Mouse (Mus musculus): ENCODE data around the gene Gpr171. TPM values are rescaled to one million over a fixed set of nuclear protein-coding genes. Genes with fewer than 3 reads are reported as not detected.

Gene Gpr171
- polyA plus RNA-seq, 1 experiment from 2014 or later: 1.4 TPM

- Histone ChIP-seq H3K27me3 (ENCODE audit: control insufficient read depth, insufficient read depth, low read length) (no peaks in the 10 kb centered on the region), H3K9ac (ENCODE audit: low read depth, low read length) (no peak overlapping the region), H3K27ac (ENCODE audit: low read depth, low read length) (no peak overlapping the region), H3K36me3 (ENCODE audit: control insufficient read depth, insufficient read depth, low read length) (no peaks in the 10 kb centered on the region), H3K4me3 (ENCODE audit: low read depth, low read length) (no peak overlapping the region), H3K4me1 (replicated peaks; ENCODE audit: control insufficient read depth, insufficient read depth, low read length) (no peaks in the 10 kb centered on the region), H3K9me3 (ENCODE audit: control insufficient read depth, low read length) (no peaks in the 10 kb centered on the region), H3K4me2 (replicated peaks; ENCODE audit: low read depth, low read length) (no peak overlapping the region)
- no peak for ATAC-seq (ENCODE audit: low FRiP score)
- DNase-seq (ENCODE audit: low spot score): no peak
- 75% methylated on average over 12 of the region's 12 CpGs for WGBS
Observed at GRCm38 (mm10) chr3:59138946-59139468, 37.4 kb upstream of the Gpr171 start.

GRCm38 (mm10) chr3:59135911-59136653 lies 34.5 kb upstream of the Gpr171 start:
- no peak overlapping the region for H3K4me3 ChIP-seq (ENCODE audit: low read depth, low read length)
- H3K9ac ChIP-seq (ENCODE audit: low read depth, low read length): no peak overlapping the region
- no peaks in the 10 kb centered on the region for H3K9me3 ChIP-seq (ENCODE audit: control insufficient read depth, low read length)
- H3K4me1 ChIP-seq (replicated peaks; ENCODE audit: control insufficient read depth, insufficient read depth, low read length): no peaks in the 10 kb centered on the region
- no peak for ATAC-seq (ENCODE audit: low FRiP score)
- H3K36me3 ChIP-seq (ENCODE audit: control insufficient read depth, insufficient read depth, low read length): no peaks in the 10 kb centered on the region
- no peak overlapping the region for H3K27ac ChIP-seq (ENCODE audit: low read depth, low read length)
- H3K4me2 ChIP-seq (replicated peaks; ENCODE audit: low read depth, low read length): no peak overlapping the region
- H3K27me3 ChIP-seq (ENCODE audit: control insufficient read depth, insufficient read depth, low read length): no peaks in the 10 kb centered on the region
- WGBS: 85% methylated on average over 5 of the region's 5 CpGs
- no peak for DNase-seq (ENCODE audit: low spot score)

- Histone ChIP-seq H3K36me3 (ENCODE audit: control insufficient read depth, insufficient read depth, low read length) (no peaks in the 10 kb centered on the region), H3K4me1 (replicated peaks; ENCODE audit: control insufficient read depth, insufficient read depth, low read length) (no peaks in the 10 kb centered on the region), H3K9ac (ENCODE audit: low read depth, low read length) (no peak overlapping the region), H3K27ac (ENCODE audit: low read depth, low read length) (no peak overlapping the region), H3K9me3 (ENCODE audit: control insufficient read depth, low read length) (no peaks in the 10 kb centered on the region), H3K4me3 (ENCODE audit: low read depth, low read length) (no peak overlapping the region), H3K4me2 (replicated peaks; ENCODE audit: low read depth, low read length) (no peak overlapping the region), H3K27me3 (ENCODE audit: control insufficient read depth, insufficient read depth, low read length) (no peaks in the 10 kb centered on the region)
- ATAC-seq (ENCODE audit: low FRiP score) (no peak), DNase-seq (ENCODE audit: low spot score) (no peak)
- WGBS: 90% methylated on average over 5 of the region's 5 CpGs
Observed at GRCm38 (mm10) chr3:59133189-59133588, 31.6 kb upstream of the Gpr171 start.

GRCm38 (mm10) chr3:59131966-59132365 lies 30.3 kb upstream of the Gpr171 start:
- Histone ChIP-seq H3K27me3 (ENCODE audit: control insufficient read depth, insufficient read depth, low read length) (no peaks in the 10 kb centered on the region), H3K9ac (ENCODE audit: low read depth, low read length) (no peak overlapping the region), H3K4me3 (ENCODE audit: low read depth, low read length) (no peak overlapping the region), H3K9me3 (ENCODE audit: control insufficient read depth, low read length) (no peaks in the 10 kb centered on the region), H3K27ac (ENCODE audit: low read depth, low read length) (no peak overlapping the region), H3K36me3 (ENCODE audit: control insufficient read depth, insufficient read depth, low read length) (no peaks in the 10 kb centered on the region), H3K4me2 (replicated peaks; ENCODE audit: low read depth, low read length) (no peak overlapping the region), H3K4me1 (replicated peaks; ENCODE audit: control insufficient read depth, insufficient read depth, low read length) (no peaks in the 10 kb centered on the region)
- WGBS: 86% methylated on average over 4 of the region's 4 CpGs
- DNase-seq (ENCODE audit: low spot score): no peak
- no peak for ATAC-seq (ENCODE audit: low FRiP score)

GRCm38 (mm10) chr3:59131081-59131480 lies 29.5 kb upstream of the Gpr171 start:
- no peak overlapping the region for H3K4me3 ChIP-seq (ENCODE audit: low read depth, low read length)
- no peak overlapping the region for H3K4me2 ChIP-seq (replicated peaks; ENCODE audit: low read depth, low read length)
- H3K27ac ChIP-seq (ENCODE audit: low read depth, low read length): no peak overlapping the region
- H3K36me3 ChIP-seq (ENCODE audit: control insufficient read depth, insufficient read depth, low read length): no peaks in the 10 kb centered on the region
- no peaks in the 10 kb centered on the region for H3K27me3 ChIP-seq (ENCODE audit: control insufficient read depth, insufficient read depth, low read length)
- no peak for DNase-seq (ENCODE audit: low spot score)
- ATAC-seq (ENCODE audit: low FRiP score): no peak
- WGBS: 81% methylated on average over 4 of the region's 4 CpGs
- H3K9ac ChIP-seq (ENCODE audit: low read depth, low read length): no peak overlapping the region
- no peaks in the 10 kb centered on the region for H3K9me3 ChIP-seq (ENCODE audit: control insufficient read depth, low read length)
- H3K4me1 ChIP-seq (replicated peaks; ENCODE audit: control insufficient read depth, insufficient read depth, low read length): no peaks in the 10 kb centered on the region

- Histone ChIP-seq H3K27ac (ENCODE audit: low read depth, low read length) (no peak overlapping the region), H3K27me3 (ENCODE audit: control insufficient read depth, insufficient read depth, low read length) (no peaks in the 10 kb centered on the region), H3K36me3 (ENCODE audit: control insufficient read depth, insufficient read depth, low read length) (no peaks in the 10 kb centered on the region), H3K4me3 (ENCODE audit: low read depth, low read length) (no peak overlapping the region), H3K4me1 (replicated peaks; ENCODE audit: control insufficient read depth, insufficient read depth, low read length) (no peaks in the 10 kb centered on the region), H3K9ac (ENCODE audit: low read depth, low read length) (no peak overlapping the region), H3K9me3 (ENCODE audit: control insufficient read depth, low read length) (no peaks in the 10 kb centered on the region), H3K4me2 (replicated peaks; ENCODE audit: low read depth, low read length) (no peak overlapping the region)
- DNase-seq (ENCODE audit: low spot score) (no peak), ATAC-seq (ENCODE audit: low FRiP score) (no peak)
- 68% methylated on average over 8 of the region's 8 CpGs for WGBS
Observed at GRCm38 (mm10) chr3:59130431-59130830, 28.8 kb upstream of the Gpr171 start.

GRCm38 (mm10) chr3:59129547-59129946 lies 27.9 kb upstream of the Gpr171 start:
- Histone ChIP-seq H3K4me2 (replicated peaks; ENCODE audit: low read depth, low read length) (no peak overlapping the region), H3K4me3 (ENCODE audit: low read depth, low read length) (no peak overlapping the region), H3K9ac (ENCODE audit: low read depth, low read length) (no peak overlapping the region), H3K36me3 (ENCODE audit: control insufficient read depth, insufficient read depth, low read length) (no peaks in the 10 kb centered on the region), H3K27ac (ENCODE audit: low read depth, low read length) (no peak overlapping the region), H3K9me3 (ENCODE audit: control insufficient read depth, low read length) (no peaks in the 10 kb centered on the region), H3K4me1 (replicated peaks; ENCODE audit: control insufficient read depth, insufficient read depth, low read length) (no peaks in the 10 kb centered on the region), H3K27me3 (ENCODE audit: control insufficient read depth, insufficient read depth, low read length) (no peaks in the 10 kb centered on the region)
- WGBS: 83% methylated on average over 3 of the region's 3 CpGs
- ATAC-seq (ENCODE audit: low FRiP score) (no peak), DNase-seq (ENCODE audit: low spot score) (no peak)

- 79% methylated on average over 20 of the region's 20 CpGs for WGBS
- Histone ChIP-seq H3K4me1 (replicated peaks; ENCODE audit: control insufficient read depth, insufficient read depth, low read length) (no peaks in the 10 kb centered on the region), H3K9ac (ENCODE audit: low read depth, low read length) (no peak overlapping the region), H3K9me3 (ENCODE audit: control insufficient read depth, low read length) (no peaks in the 10 kb centered on the region), H3K27me3 (ENCODE audit: control insufficient read depth, insufficient read depth, low read length) (no peaks in the 10 kb centered on the region), H3K4me2 (replicated peaks; ENCODE audit: low read depth, low read length) (no peak overlapping the region), H3K36me3 (ENCODE audit: control insufficient read depth, insufficient read depth, low read length) (no peaks in the 10 kb centered on the region), H3K4me3 (ENCODE audit: low read depth, low read length) (no peak overlapping the region), H3K27ac (ENCODE audit: low read depth, low read length) (no peak overlapping the region)
- ATAC-seq (ENCODE audit: low FRiP score) (no peak), DNase-seq (ENCODE audit: low spot score) (no peak)
Observed at GRCm38 (mm10) chr3:59128681-59129080, 27.1 kb upstream of the Gpr171 start.
